Mouse (Mus musculus): ENCODE data around the gene Gja5. TPM values are rescaled to one million over a fixed set of nuclear protein-coding genes. Genes with fewer than 3 reads are reported as not detected.

Gja5 gene
- polyA plus RNA-seq, 1 experiment from 2014 or later = 3.7 TPM

DNA sequence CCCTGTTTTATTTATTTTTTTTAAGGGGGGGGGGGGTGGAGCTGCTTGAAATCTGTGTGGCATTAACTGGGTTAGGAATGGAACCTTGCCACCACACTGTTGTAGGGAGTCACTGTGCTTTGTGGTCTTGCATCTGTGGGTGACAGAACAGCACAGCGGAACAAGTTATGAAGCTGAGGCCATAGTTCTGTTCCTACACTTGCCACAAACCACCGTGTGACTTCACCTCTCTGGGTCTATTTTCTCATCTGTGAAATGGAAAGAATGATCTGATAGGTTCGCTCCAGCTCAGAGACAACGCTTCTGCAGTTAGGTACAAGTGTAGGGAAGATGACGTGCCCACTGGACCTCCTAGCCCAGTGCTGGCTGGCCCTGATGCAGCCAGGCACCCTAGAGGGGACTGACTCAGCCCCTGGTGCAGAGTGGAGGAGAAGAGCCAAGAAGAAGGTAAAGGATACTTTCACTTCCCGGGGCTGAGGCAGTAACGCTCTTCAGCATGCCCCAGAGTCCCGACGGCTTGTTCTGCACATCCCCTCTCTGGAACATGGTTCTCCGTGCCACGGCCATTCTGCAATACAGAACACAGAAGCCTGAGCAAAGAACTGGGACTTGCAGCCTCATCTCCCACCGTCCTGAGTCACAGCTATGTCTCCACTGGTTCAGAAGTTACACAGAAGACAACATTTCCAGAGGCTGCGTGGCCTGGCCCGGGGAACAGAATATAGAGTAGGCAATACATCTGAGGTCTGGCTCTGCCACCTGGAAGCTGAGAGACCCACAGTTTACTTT is 22.2 kb upstream of the Gja5 start:
- WGBS = 94% methylated on average over 14 of the region's 14 CpGs
- no peaks in the 10 kb centered on the region for H3K4me1 ChIP-seq (replicated peaks)
- no peak overlapping the region for H3K27ac ChIP-seq
- no peaks in the 10 kb centered on the region for H3K27me3 ChIP-seq
- H3K4me2 ChIP-seq = no peak overlapping the region
- H3K4me3 ChIP-seq = no peak overlapping the region
- H3K36me3 ChIP-seq = peaks cover 85% of the 10 kb centered on the region
- H3K9me3 ChIP-seq = no peaks in the 10 kb centered on the region
- no peak for ATAC-seq (ENCODE audit: low FRiP score)
- H3K9ac ChIP-seq = no peak overlapping the region; the same call in 1 of the 2 replicates

DNA sequence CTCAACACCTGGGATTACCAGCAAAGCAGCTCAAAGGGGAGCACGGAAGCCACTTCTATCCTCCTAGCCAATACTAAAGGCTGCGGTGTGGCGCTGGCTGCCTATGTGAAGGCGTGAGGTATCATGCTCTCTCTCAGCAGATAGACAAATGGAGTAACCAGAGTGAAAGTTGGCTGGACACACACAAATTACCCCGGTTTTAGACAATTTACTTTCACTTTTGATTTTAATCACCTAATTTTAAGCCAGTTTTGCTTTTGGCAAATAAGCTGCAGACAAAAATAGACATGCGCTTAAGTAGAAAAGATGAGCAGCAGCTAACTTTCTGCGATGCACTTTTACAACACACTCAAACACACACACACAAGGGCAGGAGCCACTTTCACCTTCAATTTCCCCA is 20.8 kb upstream of the Gja5 start:
- H3K4me3 ChIP-seq = no peak overlapping the region
- no peaks in the 10 kb centered on the region for H3K4me1 ChIP-seq (replicated peaks)
- no peak for ATAC-seq (ENCODE audit: low FRiP score)
- no peak overlapping the region for H3K9ac ChIP-seq
- no peak overlapping the region for H3K27ac ChIP-seq
- H3K4me2 ChIP-seq = no peak overlapping the region
- peaks cover 85% of the 10 kb centered on the region for H3K36me3 ChIP-seq
- 97% methylated on average over 7 of the region's 7 CpGs for WGBS
- H3K9me3 ChIP-seq = no peaks in the 10 kb centered on the region
- no peaks in the 10 kb centered on the region for H3K27me3 ChIP-seq

DNA sequence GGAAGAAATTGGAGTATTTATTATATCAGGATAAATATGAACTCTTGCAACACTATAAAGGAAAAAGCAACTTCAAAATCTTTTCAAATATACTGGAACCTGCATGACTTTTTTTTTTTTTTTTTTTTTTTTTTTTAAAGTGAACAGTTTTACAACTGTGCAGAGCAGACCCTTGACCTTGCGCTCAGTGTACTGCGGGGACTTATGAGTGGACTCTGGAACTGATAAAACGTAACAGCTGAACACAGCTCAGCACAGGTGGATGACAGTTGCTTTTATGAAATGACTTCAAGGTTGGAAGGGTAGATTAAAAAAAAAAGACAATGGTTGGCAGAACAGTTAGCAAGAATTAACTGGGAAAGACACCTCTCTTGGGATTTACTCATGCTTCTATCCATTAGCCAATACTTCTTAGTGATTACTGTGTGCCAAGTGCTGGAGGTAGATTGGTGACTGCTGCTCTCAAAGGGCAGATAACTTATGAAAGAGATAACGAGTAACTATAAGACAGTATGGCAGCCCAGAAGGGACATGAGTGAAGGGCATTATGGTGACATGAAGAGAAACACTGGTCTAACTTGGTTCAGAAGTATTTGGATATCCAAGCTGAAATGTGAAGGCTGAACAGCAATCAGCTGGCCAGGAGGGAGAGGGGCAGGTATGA is 2.0 kb upstream of the Gja5 start:
- Histone ChIP-seq H3K36me3 (peaks cover 7% of the 10 kb centered on the region), H3K27me3 (peaks cover 14% of the 10 kb centered on the region), H3K4me1 (replicated peaks) (peaks cover 17% of the 10 kb centered on the region), H3K9ac (no peak overlapping the region), H3K4me2 (no peak overlapping the region), H3K9me3 (no peaks in the 10 kb centered on the region), H3K27ac (no peak overlapping the region), H3K4me3 (no peak overlapping the region)
- ATAC-seq (ENCODE audit: low FRiP score) = no peak
- 93% methylated on average over 4 of the region's 4 CpGs for WGBS

DNA sequence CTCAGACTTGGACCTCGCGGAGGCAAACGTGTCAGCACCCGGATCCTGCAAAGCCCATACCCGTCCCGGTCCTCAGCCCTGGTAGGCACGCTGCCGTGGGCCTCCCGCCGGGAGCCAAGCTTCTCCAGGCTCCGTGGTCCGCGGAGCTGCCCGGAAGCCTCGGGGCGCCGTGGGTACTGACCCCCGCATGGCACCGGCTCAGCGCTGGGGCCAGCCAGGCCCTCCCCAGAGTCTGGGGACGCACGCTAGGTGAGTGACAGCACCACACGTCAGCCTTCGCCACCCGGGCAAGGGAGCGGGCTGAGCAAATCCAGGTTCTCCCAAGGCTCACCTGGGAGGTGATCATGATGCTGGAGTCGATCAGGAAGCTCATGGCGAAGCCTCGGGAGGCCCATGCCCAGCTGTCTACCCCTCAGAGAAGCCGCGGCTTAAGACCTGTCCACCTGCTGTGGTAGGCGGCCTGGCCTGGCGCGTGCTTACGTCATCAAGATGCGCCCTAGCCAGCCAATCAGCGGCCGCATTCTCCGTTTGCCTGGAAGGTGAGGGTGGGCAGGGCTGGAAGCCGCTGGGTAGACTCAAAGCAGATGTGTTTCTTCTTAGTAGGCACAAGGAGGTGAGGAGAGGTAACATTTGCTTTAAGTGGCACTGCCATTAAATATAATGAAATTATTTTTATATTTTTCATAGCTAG is 503 bp downstream of the Gja5 start, which contains the start of gene Gpr89:
TSS of gene Gpr89 (minus strand) at position 496 of the 691 bp plus-strand sequence.
- Histone ChIP-seq H3K4me2 (peak within 1 kb of the TSS; percentile 82), H3K9me3 (no peaks in the 10 kb centered on the region), H3K4me3 (peak within 1 kb of the TSS; percentile 100), H3K27ac (peak within 1 kb of the TSS; percentile 64), H3K4me1 (replicated peaks) (peaks cover 17% of the 10 kb centered on the region), H3K36me3 (no peaks in the 10 kb centered on the region), H3K27me3 (peaks cover 14% of the 10 kb centered on the region), H3K9ac (peak within 1 kb of the TSS; percentile 96)
- WGBS = under 1% methylated on average over 40 of the region's 40 CpGs
- peak; percentile 98 for ATAC-seq (ENCODE audit: low FRiP score)

DNA sequence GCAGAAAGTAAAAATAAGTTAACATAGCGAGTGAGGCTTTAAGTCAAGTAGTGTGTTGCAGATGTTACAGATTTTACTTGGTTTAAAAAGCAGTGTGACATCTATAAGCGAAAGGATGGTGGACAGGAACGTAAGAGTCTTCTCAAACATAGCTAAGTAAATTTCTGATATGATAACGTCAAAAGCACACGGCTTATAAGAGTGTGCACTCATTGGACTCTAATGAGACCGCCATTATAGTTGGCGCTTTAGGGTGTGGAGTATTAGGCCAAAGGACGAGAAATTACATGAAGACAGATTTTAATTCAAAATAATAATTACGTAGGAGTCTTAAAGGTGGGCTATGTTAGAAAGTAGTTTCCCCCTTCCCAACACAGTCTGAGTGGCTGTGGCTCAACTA is 1.1 kb downstream of the Gja5 start:
- peak overlapping the region; percentile 82 for H3K4me2 ChIP-seq
- H3K4me1 ChIP-seq (replicated peaks) = peaks cover 17% of the 10 kb centered on the region
- peaks cover 14% of the 10 kb centered on the region for H3K27me3 ChIP-seq
- H3K36me3 ChIP-seq = no peaks in the 10 kb centered on the region
- ATAC-seq (ENCODE audit: low FRiP score) = peak; percentile 47; the same call in 1 of the 2 replicates
- H3K27ac ChIP-seq = no peak overlapping the region
- H3K9ac ChIP-seq = peak overlapping the region; percentile 96
- H3K9me3 ChIP-seq = no peaks in the 10 kb centered on the region
- WGBS = 47% methylated on average over 9 of the region's 9 CpGs
- peak overlapping the region; percentile 100 for H3K4me3 ChIP-seq

DNA sequence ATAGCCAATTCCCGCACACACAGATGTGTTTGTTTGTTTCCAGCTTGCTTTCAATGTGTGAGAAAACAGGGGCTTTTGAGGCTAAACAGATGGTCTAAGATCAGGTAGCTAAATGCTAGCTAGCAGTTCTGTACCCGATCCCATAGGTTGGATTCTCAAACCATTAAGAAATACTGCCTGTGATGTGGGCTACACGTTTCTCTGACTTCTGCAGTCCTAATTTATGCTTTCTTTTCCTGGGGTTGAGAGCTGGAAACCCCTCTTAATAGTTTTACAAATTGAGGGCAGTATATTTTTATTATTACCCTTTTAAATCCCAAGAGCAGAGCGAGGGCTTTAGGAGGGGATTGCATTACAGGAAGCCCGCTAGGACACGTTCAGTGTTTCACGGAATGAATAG is 16.5 kb downstream of the Gja5 start:
- Histone ChIP-seq H3K27ac (no peak overlapping the region), H3K4me3 (no peak overlapping the region), H3K4me1 (replicated peaks) (no peaks in the 10 kb centered on the region), H3K36me3 (no peaks in the 10 kb centered on the region), H3K4me2 (no peak overlapping the region), H3K9me3 (no peaks in the 10 kb centered on the region), H3K9ac (no peak overlapping the region), H3K27me3 (no peaks in the 10 kb centered on the region)
- WGBS = 78% methylated on average over 7 of the region's 7 CpGs
- no peak for ATAC-seq (ENCODE audit: low FRiP score)

DNA sequence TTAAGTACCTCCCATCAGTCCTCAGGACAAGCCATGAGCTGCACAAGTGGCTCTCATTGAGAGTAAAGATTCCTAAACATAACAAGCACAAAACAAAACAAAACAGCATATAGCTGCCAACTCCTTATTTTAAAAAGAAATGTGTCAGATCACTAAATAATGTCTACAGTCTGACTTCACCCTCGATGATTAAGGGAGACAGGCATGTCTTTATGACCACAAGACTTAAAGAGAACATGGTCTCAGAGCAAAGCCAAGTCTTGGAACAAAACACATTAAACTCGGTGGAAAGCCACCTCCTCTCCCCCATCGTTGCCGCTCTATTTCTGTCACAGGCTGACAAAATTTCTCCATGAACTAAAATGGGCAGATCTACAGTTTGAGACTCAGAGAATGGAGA is 20.1 kb downstream of the Gja5 start:
- Histone ChIP-seq H3K9ac (no peak overlapping the region), H3K36me3 (no peaks in the 10 kb centered on the region), H3K4me1 (replicated peaks) (no peaks in the 10 kb centered on the region)

DNA sequence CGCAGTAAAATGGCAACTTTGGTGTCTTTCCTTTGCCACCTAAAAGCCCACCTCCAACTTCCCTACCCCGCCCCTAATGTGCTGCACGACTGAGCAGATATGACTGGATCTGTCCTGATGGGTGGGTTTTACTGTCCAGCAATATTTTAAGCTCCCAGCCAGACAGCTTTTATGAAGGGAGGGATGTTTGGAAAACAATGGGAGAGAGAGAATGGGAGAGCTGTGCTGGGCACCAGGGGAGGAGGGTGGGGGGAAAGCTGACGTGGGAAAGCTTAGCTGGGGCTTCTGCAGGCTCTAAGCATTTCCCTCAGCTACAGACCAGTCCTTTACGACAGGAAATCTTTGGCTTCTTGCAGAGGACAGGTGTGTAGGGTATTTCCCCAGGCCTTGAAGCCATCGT is 21.4 kb downstream of the Gja5 start, which contains the start of gene Gja8:
TSS of gene Gja8 (minus strand) at position 101 of the 400 bp plus-strand sequence.
- Histone ChIP-seq H3K4me1 (replicated peaks) (peaks cover 4% of the 10 kb centered on the region; the same call in 1 of the 2 replicates), H3K9me3 (no peaks in the 10 kb centered on the region), H3K27ac (no peak within 1 kb of the TSS), H3K4me3 (no peak within 1 kb of the TSS), H3K27me3 (peaks cover 3% of the 10 kb centered on the region; the same call in 1 of the 2 replicates), H3K36me3 (no peaks in the 10 kb centered on the region), H3K9ac (no peak within 1 kb of the TSS), H3K4me2 (no peak within 1 kb of the TSS)
- WGBS = 64% methylated on average over 6 of the region's 6 CpGs
- no peak for ATAC-seq (ENCODE audit: low FRiP score)

More for the DNA sequence above, 20.1 kb downstream of the Gja5 start:
- Histone ChIP-seq H3K9me3 (no peaks in the 10 kb centered on the region), H3K27me3 (no peaks in the 10 kb centered on the region), H3K27ac (no peak overlapping the region), H3K4me2 (no peak overlapping the region), H3K4me3 (no peak overlapping the region)
- no peak for ATAC-seq (ENCODE audit: low FRiP score)
- WGBS = 85% methylated on average over 4 of the region's 4 CpGs

DNA sequence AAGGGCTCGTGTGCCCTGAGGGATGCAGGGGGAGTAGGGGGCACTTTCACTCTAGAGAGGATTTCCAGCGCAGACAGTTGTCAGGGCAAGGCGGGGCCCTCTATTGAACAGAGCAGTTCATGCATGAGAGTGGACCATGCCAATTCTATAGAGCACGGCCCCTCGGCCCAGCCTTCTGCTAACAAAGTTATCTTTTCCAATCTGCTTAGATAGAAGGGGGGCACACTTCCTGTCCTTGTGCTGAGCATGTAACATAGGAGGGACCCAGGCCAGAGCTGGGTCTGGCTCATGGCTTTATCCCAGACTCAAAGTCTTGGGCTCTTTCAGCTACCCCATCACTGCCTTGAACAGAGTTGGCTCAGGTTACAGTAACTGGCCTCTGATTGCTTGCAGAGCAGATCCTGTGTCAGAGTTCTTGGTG is 26.8 kb downstream of the Gja5 start:
- peaks cover 10% of the 10 kb centered on the region; the same call in 1 of the 2 replicates for H3K4me1 ChIP-seq (replicated peaks)
- no peaks in the 10 kb centered on the region for H3K9me3 ChIP-seq
- H3K27ac ChIP-seq = no peak overlapping the region
- H3K4me3 ChIP-seq = no peak overlapping the region
- ATAC-seq (ENCODE audit: low FRiP score) = peak; percentile 58; the same call in 1 of the 2 replicates
- peaks cover 25% of the 10 kb centered on the region for H3K27me3 ChIP-seq
- WGBS = 16% methylated on average over 5 of the region's 5 CpGs
- peak overlapping the region; percentile 25; the same call in 1 of the 2 replicates for H3K4me2 ChIP-seq
- no peaks in the 10 kb centered on the region for H3K36me3 ChIP-seq
- H3K9ac ChIP-seq = 0 out of 2 replicates have a peak overlapping the region, but pooled peaks have one; percentile 3

DNA sequence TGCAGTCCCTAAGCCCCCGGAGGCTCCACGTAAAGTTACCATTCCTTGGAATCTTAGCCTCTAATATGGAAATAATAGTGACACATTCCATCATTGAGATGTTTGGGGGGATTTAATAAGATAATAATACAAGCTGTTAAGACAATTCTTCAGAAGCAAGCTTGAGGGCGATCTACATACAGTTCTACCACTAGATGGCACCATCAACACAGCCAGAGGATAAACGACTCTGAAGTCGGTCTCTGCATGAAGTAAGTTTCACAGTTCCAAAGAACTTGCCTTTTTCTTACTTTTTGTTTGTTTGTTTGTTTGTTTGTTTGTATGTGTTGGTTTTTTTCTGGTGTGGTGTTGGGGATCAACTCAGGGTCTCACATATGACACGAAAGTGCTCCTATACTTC is 31.7 kb downstream of the Gja5 start:
- Histone ChIP-seq H3K4me3 (no peak overlapping the region), H3K27ac (no peak overlapping the region), H3K27me3 (peaks cover 22% of the 10 kb centered on the region), H3K4me1 (replicated peaks) (peaks cover 24% of the 10 kb centered on the region), H3K4me2 (no peak overlapping the region), H3K36me3 (no peaks in the 10 kb centered on the region), H3K9me3 (no peaks in the 10 kb centered on the region), H3K9ac (no peak overlapping the region)
- 9% methylated on average over 6 of the region's 6 CpGs for WGBS
- ATAC-seq (ENCODE audit: low FRiP score) = no peak

DNA sequence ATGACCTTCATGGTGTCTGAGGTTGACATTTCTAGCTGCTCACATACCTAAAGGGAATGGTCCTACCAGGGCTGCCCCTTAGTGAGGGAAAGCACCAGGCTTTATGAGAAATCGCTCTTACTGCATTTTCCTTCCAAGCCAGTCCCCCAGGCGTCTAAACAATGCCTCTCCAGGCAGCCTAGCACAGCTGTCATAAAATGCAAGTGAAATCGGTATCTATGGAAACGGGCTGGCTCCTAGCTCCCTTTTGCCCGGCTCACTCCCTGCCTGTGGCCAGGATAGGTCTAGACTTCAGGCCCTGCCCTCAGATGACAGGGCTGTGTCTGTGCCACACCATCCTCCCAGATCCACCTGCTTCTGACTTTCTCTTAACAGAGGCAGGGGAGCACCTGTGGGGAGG is 33.1 kb downstream of the Gja5 start:
- H3K4me3 ChIP-seq = no peak overlapping the region
- peaks cover 19% of the 10 kb centered on the region for H3K27me3 ChIP-seq
- H3K9me3 ChIP-seq = no peaks in the 10 kb centered on the region
- no peaks in the 10 kb centered on the region for H3K36me3 ChIP-seq
- peaks cover 21% of the 10 kb centered on the region for H3K4me1 ChIP-seq (replicated peaks)
- peak; percentile 82 for ATAC-seq (ENCODE audit: low FRiP score)
- no peak overlapping the region for H3K4me2 ChIP-seq
- WGBS = 13% methylated on average over 5 of the region's 5 CpGs
- peak overlapping the region; percentile 35; the same call in 1 of the 2 replicates for H3K27ac ChIP-seq
- H3K9ac ChIP-seq = no peak overlapping the region

DNA sequence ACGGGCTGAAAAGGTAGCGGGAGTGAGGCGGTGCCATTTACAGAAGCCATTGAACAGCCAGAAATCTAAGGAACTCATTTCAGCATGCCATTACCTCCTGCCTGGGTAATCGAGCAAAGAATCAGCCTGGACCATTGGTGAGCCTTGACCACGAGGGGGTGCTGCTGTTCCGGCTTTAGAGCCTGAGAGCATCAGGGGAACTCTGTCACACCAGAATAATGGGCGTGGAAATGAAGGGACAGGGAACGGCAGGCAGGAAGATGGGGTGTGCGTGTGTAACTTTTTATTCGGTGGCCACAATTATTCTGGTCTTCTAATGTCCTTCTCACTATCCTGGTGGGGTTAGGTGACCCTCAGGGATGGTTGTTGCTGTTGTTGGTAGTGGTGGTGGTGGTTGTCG is 34.2 kb downstream of the Gja5 start:
- ATAC-seq (ENCODE audit: low FRiP score) = peak; percentile 68
- Histone ChIP-seq H3K9ac (peak overlapping the region; percentile 5; the same call in 1 of the 2 replicates), H3K4me1 (replicated peaks) (peaks cover 21% of the 10 kb centered on the region), H3K36me3 (no peaks in the 10 kb centered on the region), H3K27ac (peak overlapping the region; percentile 3; the same call in 1 of the 2 replicates), H3K4me3 (peak overlapping the region; percentile 23), H3K9me3 (peaks cover 7% of the 10 kb centered on the region), H3K27me3 (peaks cover 19% of the 10 kb centered on the region), H3K4me2 (peak overlapping the region; percentile 44)
- 7% methylated on average over 11 of the region's 11 CpGs for WGBS

Data from hindbrain, embryonic 13.5 days (tissue).